Mouse (Mus musculus) MEL (cell line): ENCODE measurements around the gene Cdkal1. TPM values are rescaled to one million over a fixed set of nuclear protein-coding genes. Genes with fewer than 3 reads are reported as not detected.

Experiments
- DNase-seq: peaks from one replicate; pipeline ENCODE4 v3.0.0; 2011; ENCODE audit warnings: low read depth, low spot score
- H3K27ac ChIP-seq: 2 replicates; pipeline ENCODE4 v1.5.1; 2012; ENCODE audit warnings: low read depth, mild to moderate bottlenecking, control low read depth, low read length, moderate library complexity; ENCODE audit not compliant: control insufficient read depth
- H3K27me3 ChIP-seq, 2 experiments: fragments of 150-350 bp in 1 of 2; sonication (generic) in 1 of 2; 2 replicates each; pipeline ENCODE4 v1.6.1; 2012; ENCODE audit warnings: low read length in 2 of 2, mild to moderate bottlenecking in 2 of 2, improper control_type of control experiment in 1 of 2, moderate library complexity in 1 of 2; ENCODE audit not compliant: insufficient read depth in 2 of 2, control insufficient read depth in 1 of 2
- H3K36me3 ChIP-seq, 2 experiments: 2 replicates each; pipeline ENCODE4 v1.6.1; 2012 to 2014; ENCODE audit warnings: low read length in 2 of 2, improper control_type of control experiment in 1 of 2, inconsistent platforms in 1 of 2, mild to moderate bottlenecking in 1 of 2; ENCODE audit not compliant: insufficient read depth in 2 of 2, control insufficient read depth in 1 of 2
- H3K4me1 ChIP-seq, 2 experiments: fragments of 150-350 bp in 1 of 2; sonication (generic) in 1 of 2; 2 replicates each; pipeline ENCODE4 v1.6.1; 2012; ENCODE audit warnings: low read length in 2 of 2, improper control_type of control experiment in 1 of 2, mild to moderate bottlenecking in 1 of 2; ENCODE audit not compliant: insufficient read depth in 2 of 2, control insufficient read depth in 1 of 2
- H3K4me3 ChIP-seq, 2 experiments: fragments of 150-350 bp in 1 of 2; sonication (generic) in 1 of 2; 2 replicates each; pipeline ENCODE4 v1.5.1; 2012; ENCODE audit warnings: low read depth in 2 of 2, low read length in 2 of 2, mild to moderate bottlenecking in 2 of 2, moderate library complexity in 2 of 2, control low read depth in 1 of 2, improper control_type of control experiment in 1 of 2; ENCODE audit not compliant: control insufficient read depth in 1 of 2, insufficient read depth in 1 of 2
- H3K79me2 ChIP-seq: 2 replicates; pipeline ENCODE4 v1.6.1; 2012; ENCODE audit warnings: mild to moderate bottlenecking, low read length, moderate library complexity; ENCODE audit not compliant: control insufficient read depth, poor library complexity, insufficient read depth
- H3K9ac ChIP-seq: 2 replicates; pipeline ENCODE4 v1.6.1; 2012; ENCODE audit warnings: low read depth, mild to moderate bottlenecking, control low read depth, low read length, moderate library complexity; ENCODE audit not compliant: control insufficient read depth, poor library complexity, severe bottlenecking
- H3K9me3 ChIP-seq: fragments of 150-350 bp; sonication (generic); replicated peaks from 2 replicates; pipeline ENCODE4 v1.6.1; 2012; ENCODE audit warnings: mild to moderate bottlenecking, low read length, improper control_type of control experiment, moderate library complexity; ENCODE audit not compliant: insufficient read depth
- BHLHE40 ChIP-seq: IDR thresholded peaks from 2 replicates; pipeline ENCODE4 v1.6.1; 2012; ENCODE audit warnings: low read depth, mild to moderate bottlenecking, inconsistent platforms, low read length, improper control_type of control experiment, borderline replicate concordance
- ELF1 ChIP-seq: IDR thresholded peaks from 2 replicates; pipeline ENCODE4 v1.6.1; 2014; ENCODE audit warnings: low read depth, mild to moderate bottlenecking, inconsistent platforms, low read length, improper control_type of control experiment, moderate library complexity
- EP300 ChIP-seq, 2 experiments: IDR thresholded peaks; 2 replicates each; pipeline ENCODE4 v1.6.1; 2011; ENCODE audit warnings: improper control_type of control experiment in 2 of 2, low read length in 2 of 2, low read depth in 1 of 2, mild to moderate bottlenecking in 1 of 2
- ETS1 ChIP-seq: IDR thresholded peaks from 2 replicates; pipeline ENCODE4 v1.6.1; 2012; ENCODE audit warnings: low read depth, mild to moderate bottlenecking, inconsistent platforms, low read length, improper control_type of control experiment, moderate library complexity
- GATA1 ChIP-seq: IDR thresholded peaks from 2 replicates; pipeline ENCODE4 v1.6.1; 2011; ENCODE audit warnings: low read depth, low read length, improper control_type of control experiment
- HCFC1 ChIP-seq: IDR thresholded peaks from 2 replicates; pipeline ENCODE4 v1.6.1; 2012; ENCODE audit warnings: low read depth, mild to moderate bottlenecking, inconsistent platforms, low read length, improper control_type of control experiment, moderate library complexity
- JUND ChIP-seq: IDR thresholded peaks from 2 replicates; pipeline ENCODE4 v1.6.1; 2011; ENCODE audit warnings: low read depth, mild to moderate bottlenecking, improper control_type of control experiment, low read length
- MAFK ChIP-seq: IDR thresholded peaks from 2 replicates; pipeline ENCODE4 v1.6.1; 2011; ENCODE audit warnings: low read depth, mild to moderate bottlenecking, low read length, improper control_type of control experiment, borderline replicate concordance
- MAX ChIP-seq: IDR thresholded peaks from 2 replicates; pipeline ENCODE4 v1.6.1; 2011; ENCODE audit warnings: low read length, improper control_type of control experiment
- MAZ ChIP-seq: IDR thresholded peaks from 2 replicates; pipeline ENCODE4 v1.6.1; 2012; ENCODE audit warnings: low read depth, mild to moderate bottlenecking, inconsistent platforms, low read length, improper control_type of control experiment
- MEF2A ChIP-seq: IDR thresholded peaks from 2 replicates; pipeline ENCODE4 v1.6.1; 2014; ENCODE audit warnings: low read depth, mild to moderate bottlenecking, inconsistent platforms, low read length, improper control_type of control experiment; ENCODE audit not compliant: poor library complexity, insufficient replicate concordance, severe bottlenecking; ENCODE audit errors: extremely low read depth
- MXI1 ChIP-seq: IDR thresholded peaks from 2 replicates; pipeline ENCODE4 v1.6.1; 2011; ENCODE audit warnings: mild to moderate bottlenecking, low read depth, low read length, improper control_type of control experiment
- MYC ChIP-seq: IDR thresholded peaks from 2 replicates; pipeline ENCODE4 v1.6.1; 2011; ENCODE audit warnings: low read depth, mild to moderate bottlenecking, low read length, improper control_type of control experiment, moderate library complexity
- NELFE ChIP-seq: IDR thresholded peaks from 2 replicates; pipeline ENCODE4 v1.6.1; 2011; ENCODE audit warnings: low read depth, low read length, improper control_type of control experiment
- NRF1 ChIP-seq: IDR thresholded peaks from 2 replicates; pipeline ENCODE4 v1.6.1; 2014; ENCODE audit warnings: low read depth, mild to moderate bottlenecking, inconsistent platforms, low read length, improper control_type of control experiment, moderate library complexity; ENCODE audit not compliant: poor library complexity, insufficient read depth, severe bottlenecking
- POLR2AphosphoS5 ChIP-seq: IDR thresholded peaks from 2 replicates; pipeline ENCODE4 v1.6.1; 2012; ENCODE audit warnings: low read depth, borderline replicate concordance, mild to moderate bottlenecking, inconsistent platforms, low read length, moderate library complexity, mixed read lengths
- SIN3A ChIP-seq: IDR thresholded peaks from 2 replicates; pipeline ENCODE4 v1.6.1; 2012; ENCODE audit warnings: low read length, improper control_type of control experiment, inconsistent platforms
- SMC3 ChIP-seq: IDR thresholded peaks from 2 replicates; pipeline ENCODE4 v1.6.1; 2011; ENCODE audit warnings: low read depth, low read length, improper control_type of control experiment
- TAL1 ChIP-seq: IDR thresholded peaks from 2 replicates; pipeline ENCODE4 v1.6.1; 2012; ENCODE audit warnings: mild to moderate bottlenecking, inconsistent platforms, low read length, moderate library complexity, mixed read lengths
- TBP ChIP-seq: IDR thresholded peaks from 2 replicates; pipeline ENCODE4 v1.8.0; 2011; ENCODE audit warnings: low read depth, low read length, improper control_type of control experiment
- TCF12 ChIP-seq: IDR thresholded peaks from 2 replicates; pipeline ENCODE4 v1.6.1; 2014; ENCODE audit warnings: low read depth, mild to moderate bottlenecking, inconsistent platforms, low read length, improper control_type of control experiment, moderate library complexity
- USF1 ChIP-seq: IDR thresholded peaks from 2 replicates; pipeline ENCODE4 v1.6.1; 2014; ENCODE audit warnings: low read depth, mild to moderate bottlenecking, inconsistent platforms, low read length, improper control_type of control experiment, moderate library complexity
- USF2 ChIP-seq, 2 experiments: IDR thresholded peaks; 2 replicates each; pipeline ENCODE4 v1.6.1; 2011 to 2012; ENCODE audit warnings: improper control_type of control experiment in 2 of 2, low read length in 2 of 2, borderline replicate concordance in 1 of 2, inconsistent platforms in 1 of 2, low read depth in 1 of 2, mild to moderate bottlenecking in 1 of 2; ENCODE audit not compliant: insufficient read depth in 1 of 2
- ZNF384 ChIP-seq: IDR thresholded peaks from 2 replicates; pipeline ENCODE4 v1.6.1; 2012; ENCODE audit warnings: low read depth, mild to moderate bottlenecking, inconsistent platforms, low read length, improper control_type of control experiment
- polyA plus RNA-seq, 2 experiments: library from polyadenylated mRNA; stranded (reverse) in 1 of 2; unstranded in 1 of 2; fragments of >175 nt in 1 of 2; fragments of >200 nt in 1 of 2; gene quantifications; 2 replicates each; pipeline versions ENCODE4 v1.2.1 to v1.2.4; 2012; ENCODE audit warnings: low replicate concordance in 2 of 2, low read depth in 1 of 2; ENCODE audit not compliant: insufficient read length in 2 of 2, insufficient read depth in 1 of 2, missing spikeins in 1 of 2
- total RNA-seq: library from RNA; depleted of rRNA; stranded (reverse); fragments of 300-350 nt; gene quantifications from 2 replicates; pipeline ENCODE4 v1.2.3, GENCODE M21; 2012

Gene Cdkal1
- total and polyA plus RNA-seq, 3 experiments, result 10.6 to 11.0 TPM; not detected in 1

- no peak for TF ChIP-seq HCFC1
Observed at GRCm38 (mm10) chr13:29628607-29629006, 226.9 kb downstream of the Cdkal1 start (continued).

DNA sequence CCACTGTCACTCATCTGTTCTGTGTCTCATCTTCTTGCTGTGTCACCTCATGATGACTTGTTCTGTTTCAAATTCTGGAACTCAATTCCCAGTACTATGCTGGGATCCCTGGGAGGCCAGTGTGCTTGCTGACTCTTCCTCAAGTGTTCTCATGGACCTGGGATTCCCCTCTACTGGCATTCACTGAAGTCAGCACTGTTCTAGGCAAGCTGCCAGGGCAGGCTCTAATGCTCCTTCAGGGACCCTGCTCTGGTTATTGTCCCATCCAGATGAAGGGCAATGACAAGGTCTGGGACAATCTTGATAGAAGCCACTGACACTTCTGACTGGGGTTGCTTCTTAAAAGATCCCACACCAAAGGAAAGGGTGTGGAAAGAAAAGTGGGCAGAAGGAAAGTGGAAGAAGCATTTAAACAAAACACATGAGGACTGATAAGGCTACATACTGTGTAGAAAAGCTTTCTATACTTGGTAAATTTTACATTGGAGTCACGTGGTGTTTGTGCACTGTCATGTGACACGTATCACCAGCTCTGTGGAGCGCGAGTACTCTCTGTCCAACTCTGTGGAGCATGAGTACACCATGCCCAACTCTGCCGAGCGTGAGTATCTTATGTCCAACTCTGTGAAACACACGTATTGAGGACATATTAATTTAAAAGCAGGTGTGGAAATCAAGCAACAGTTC lies 227.9 kb downstream of the Cdkal1 start:
- Histone ChIP-seq H3K27me3 (no peaks in the 10 kb centered on the region), H3K4me1 (peaks cover 24 to 25% of the 10 kb centered on the region in 2 experiments), H3K36me3 (peaks cover 0 to 36% of the 10 kb centered on the region in 2 experiments; a peak in 2 of 4 replicates), H3K4me3 (peak overlapping the region; percentile 32 to 50; a peak in 3 of 4 replicates), H3K27ac (peak overlapping the region; percentile 72), H3K79me2 (no peaks in the 10 kb centered on the region), H3K9me3 (no peaks in the 10 kb centered on the region), H3K9ac (0 out of 2 replicates have a peak overlapping the region, but pooled peaks have one; percentile 17)
- peak; percentile 57 for DNase-seq
- TF ChIP-seq NRF1, result no peak
- no peak for TF ChIP-seq MEF2A
- no peak for TF ChIP-seq POLR2AphosphoS5
- TF ChIP-seq MAX, result peak; percentile 92
- 0 out of 2 replicates have a peak, but pooled peaks have one; percentile 31 for TF ChIP-seq GATA1
- no peak for TF ChIP-seq ELF1
- no peak for TF ChIP-seq SMC3
- TF ChIP-seq TBP, result no peak
- no peak for TF ChIP-seq NELFE
- TF ChIP-seq MAZ, result no peak
- peak; percentile 52 for TF ChIP-seq ETS1
- no peak for TF ChIP-seq MAFK
- peak; percentile 62 to 94 for TF ChIP-seq USF2 (IDR thresholded peaks at IDR 0.05; ENCODE audit: borderline replicate concordance in 1 of 2, insufficient read depth in 1 of 2, low read depth in 1 of 2, low read length in 2 of 2)
- peak; percentile 64 for TF ChIP-seq SIN3A
- peak; percentile 95 for TF ChIP-seq USF1
- peak; percentile 40; the same call in 1 of the 2 replicates for TF ChIP-seq MYC
- TF ChIP-seq EP300 (IDR thresholded peaks at IDR 0.05; ENCODE audit: low read depth in 1 of 2, low read length in 2 of 2), result peak in 1 of 2 experiments; percentile 48; a peak in 3 of 4 replicates
- no peak for TF ChIP-seq ZNF384
- TF ChIP-seq MXI1, result peak; percentile 75
- no peak for TF ChIP-seq JUND
- no peak for TF ChIP-seq TCF12
- peak; percentile 33; the same call in 1 of the 2 replicates for TF ChIP-seq BHLHE40
- TF ChIP-seq TAL1, result 0 out of 2 replicates have a peak, but pooled peaks have one; percentile 5
